Mouse (Mus musculus) layer of hippocampus, postnatal 10 days (tissue): Measurements from ENCODE around the gene Lyrm2. TPM values are rescaled to one million over a fixed set of nuclear protein-coding genes. Genes with fewer than 3 reads are reported as not detected.

Experiments used
- DNase-seq, 2 experiments: peaks; one replicate each; pipeline ENCODE4 v3.0.0; 2021; ENCODE audit warnings: low spot score in 2 of 2
- long read RNA-seq: library from polyadenylated mRNA; stranded (forward); transcript quantifications from one replicate; pipeline ENCODE4 v2.0.0, GENCODE M21; 2023
- total RNA-seq, 2 experiments: library from RNA; stranded (reverse); gene quantifications; 2 replicates each; pipeline ENCODE4 v1.2.3; 2021

Lyrm2 gene
- 10 to 100 TPM; 46.7 to 50.4 TPM for total RNA-seq
- long read RNA-seq, transcript Lyrm2-201 (3 exons, 465 nt) = major isoform, 28 of 32 reads
- long read RNA-seq, partial matches to known transcripts = 0 of 32 reads
- long read RNA-seq, other reads (novel, unspliced or antisense) = 4 of 32 reads

DNA sequence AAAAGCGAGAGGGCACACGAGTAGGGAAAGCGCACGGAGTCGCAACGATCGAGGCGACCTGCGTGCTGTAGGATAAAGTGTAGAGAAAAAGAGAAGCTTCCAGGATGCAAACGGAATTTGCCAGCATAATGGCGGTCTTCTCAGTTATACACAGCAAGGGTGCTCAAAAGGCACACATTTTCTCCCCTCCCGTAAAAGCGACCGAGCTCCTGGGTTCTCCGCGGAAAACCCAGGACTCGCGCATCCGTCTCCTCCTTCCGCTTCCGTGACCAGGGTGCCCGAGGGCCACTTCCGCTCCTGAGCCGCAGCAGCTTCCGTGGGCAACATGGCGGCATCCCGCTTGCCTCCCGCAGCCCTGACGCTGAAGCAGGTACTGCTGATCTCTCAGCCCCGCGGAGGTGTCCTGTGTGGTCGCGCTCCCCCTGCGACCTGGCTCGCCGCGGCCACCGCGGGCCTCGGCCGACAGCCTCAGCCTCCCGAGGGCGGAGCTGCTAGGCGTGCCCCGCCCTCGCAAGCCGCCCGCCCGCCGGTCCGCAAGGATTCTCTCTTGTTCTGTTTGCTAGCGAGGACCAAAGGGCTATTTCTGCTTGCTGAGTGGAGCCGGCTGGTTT lies at the start of gene Lyrm2:
Gene Lyrm2, plus strand, starts transcription at position 288 of the 611 bp plus-strand sequence.
- DNase-seq = peak; percentile 81 to 83

DNA sequence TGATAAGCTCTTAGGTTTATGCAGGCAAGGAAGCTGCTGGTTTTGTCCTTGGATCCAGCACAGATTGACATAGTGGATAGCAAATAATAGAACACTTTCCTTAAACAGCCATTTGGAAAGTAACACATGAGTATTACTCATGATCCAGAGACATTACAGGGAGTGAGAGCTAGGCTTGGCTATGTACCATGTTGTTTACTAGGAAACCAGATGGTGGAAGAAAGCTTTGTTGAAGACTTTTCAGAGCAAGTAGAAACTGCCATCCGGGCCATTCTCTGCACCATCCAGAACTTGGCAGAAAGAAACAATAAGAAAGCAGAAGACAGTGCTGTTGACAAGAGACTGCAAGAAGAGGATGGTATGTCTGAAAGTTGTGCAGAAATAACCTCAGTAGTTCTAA lies 49.3 kb upstream of the Lyrm2 start:
- DNase-seq = no peak

DNA sequence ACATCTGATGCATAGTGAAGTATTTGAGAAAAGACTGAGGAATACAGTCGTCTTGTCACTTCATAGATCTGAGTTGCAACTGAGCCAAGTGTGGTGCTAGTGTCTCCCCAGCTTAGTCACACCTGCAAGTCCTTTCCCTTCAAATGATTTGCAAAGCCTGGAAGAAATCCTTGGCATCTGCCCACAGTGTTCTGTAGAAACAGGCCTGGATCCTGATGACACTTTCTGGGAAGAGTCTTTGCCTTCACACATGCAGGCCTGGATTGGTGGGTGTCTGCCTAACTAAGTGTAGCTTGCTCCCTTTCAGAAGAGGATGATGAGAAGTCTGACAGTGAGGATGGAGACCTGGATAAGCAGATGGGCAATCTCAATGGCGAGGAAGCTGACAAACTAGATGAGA lies 42.6 kb upstream of the Lyrm2 start:
- DNase-seq = no peak

DNA sequence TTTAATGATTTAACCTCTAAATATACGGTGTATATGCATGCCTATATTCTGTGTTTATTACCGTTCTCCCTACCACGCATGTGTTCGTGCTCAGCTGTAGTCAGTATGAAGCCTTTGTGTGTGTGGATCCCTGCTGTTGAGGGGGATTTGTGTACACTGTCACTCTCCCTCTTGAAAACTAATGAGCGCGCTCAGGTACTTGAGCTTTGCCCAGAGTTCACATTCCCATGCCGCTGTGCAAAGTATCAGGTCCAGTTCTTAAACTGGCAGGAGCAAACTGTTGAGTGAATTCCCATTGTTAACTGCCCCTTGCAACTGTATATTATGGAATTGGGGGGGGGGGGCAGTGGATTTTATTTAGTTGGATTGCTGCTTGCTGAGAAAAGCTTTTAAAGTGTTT lies 32.6 kb upstream of the Lyrm2 start:
- no peak for DNase-seq

DNA sequence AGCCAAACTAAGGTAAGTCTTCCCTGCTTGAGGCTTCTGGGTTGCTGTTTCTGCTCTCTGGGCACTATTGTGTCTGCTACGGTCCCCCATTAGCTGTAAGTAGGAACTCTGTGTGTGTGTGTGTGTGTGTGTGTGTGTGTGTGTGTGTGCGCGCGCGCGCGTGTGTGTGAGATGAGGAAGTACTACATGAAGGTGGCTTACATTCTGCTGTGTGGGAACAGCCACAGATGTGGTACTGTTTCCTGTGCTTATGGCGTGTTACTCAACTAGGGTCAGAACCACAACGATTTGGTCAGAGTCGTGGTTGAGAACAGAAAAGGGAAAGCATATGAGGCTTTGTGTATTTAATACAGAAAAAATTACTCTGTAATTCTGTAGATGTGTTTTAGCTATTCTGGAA lies 32.0 kb upstream of the Lyrm2 start:
- no peak for DNase-seq

DNA sequence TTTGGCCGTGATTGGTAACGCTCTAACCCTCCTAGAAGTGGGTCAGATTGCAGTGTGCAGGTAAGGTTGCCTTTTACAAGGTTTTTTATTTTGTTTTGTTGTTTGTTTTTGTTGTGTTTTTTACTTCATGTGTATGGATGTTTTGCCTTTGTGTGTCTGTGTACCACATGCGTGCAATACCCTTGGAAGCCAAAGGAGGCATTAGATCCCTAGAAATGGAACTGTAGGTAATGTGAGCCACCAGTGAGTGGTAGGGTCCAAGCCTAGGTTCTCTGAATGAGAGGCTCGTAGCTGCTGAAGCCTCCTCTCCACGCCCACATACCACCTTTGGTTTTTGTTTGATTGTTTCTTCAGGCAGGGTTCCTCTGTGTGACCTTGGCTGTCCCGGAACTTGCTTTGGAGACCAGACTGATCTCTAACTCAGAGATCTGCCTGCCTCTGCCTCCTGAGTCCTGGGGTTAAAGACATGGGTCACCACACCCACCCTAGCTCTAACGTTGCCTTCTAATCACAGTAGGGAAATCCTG lies 29.7 kb upstream of the Lyrm2 start:
- DNase-seq = no peak

DNA sequence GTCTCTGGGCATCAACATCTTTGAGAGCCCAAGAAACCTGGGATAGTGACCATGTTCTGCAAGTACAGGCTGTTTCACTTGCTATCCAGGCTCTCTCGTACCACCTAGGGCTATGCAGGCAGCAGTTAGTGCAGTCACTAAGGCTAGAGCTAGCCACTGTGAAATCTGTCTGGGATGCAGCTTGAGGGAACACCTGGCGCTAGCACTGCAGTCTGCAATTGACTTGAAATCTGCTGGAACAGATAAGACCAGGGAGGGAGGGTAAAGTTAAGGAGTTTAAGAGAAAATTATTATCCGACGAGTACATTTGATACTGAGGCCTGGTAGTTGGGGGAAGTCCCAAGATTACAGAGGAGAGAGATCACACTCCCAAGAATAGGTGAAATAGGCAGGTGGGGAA lies 20.1 kb upstream of the Lyrm2 start:
- no peak for DNase-seq

DNA sequence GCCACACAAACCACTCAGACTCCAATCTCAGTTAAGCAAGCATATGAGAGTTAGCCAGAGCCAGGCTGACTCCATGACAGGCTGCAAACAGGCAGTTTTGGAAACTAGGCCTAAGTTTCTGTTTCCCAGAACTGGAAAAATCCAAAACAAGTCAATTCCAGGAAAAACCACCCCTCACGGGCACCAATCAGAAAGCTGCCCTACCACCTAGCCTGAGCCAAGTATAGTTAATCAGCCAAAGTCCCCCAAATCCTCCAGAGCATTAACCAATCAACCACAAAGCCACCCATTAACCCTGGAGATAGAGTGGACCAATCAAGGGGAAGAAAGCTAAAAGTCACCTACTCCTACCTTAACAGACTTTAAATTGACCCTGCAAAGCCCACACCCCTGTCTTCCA lies 12.9 kb upstream of the Lyrm2 start:
- DNase-seq = no peak

DNA sequence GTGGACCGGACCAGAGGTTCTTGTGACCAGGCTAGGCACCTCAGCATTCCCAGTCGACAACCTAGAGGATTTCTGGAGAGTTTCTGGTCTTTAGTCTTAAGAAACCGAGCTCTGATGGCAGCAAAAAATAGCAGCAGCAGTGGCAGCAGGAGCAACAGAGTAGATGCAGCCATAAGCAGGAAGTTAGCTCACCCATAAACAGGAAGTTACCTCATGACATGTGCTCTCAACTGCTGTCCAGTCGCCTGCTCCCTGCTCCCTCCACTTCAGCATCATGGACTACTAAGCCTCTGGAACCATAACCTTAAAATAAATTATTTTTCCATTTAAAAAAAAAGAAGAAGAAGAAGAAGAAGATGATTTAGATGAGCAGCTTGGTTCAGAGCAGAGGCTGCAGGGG lies 11.0 kb upstream of the Lyrm2 start:
- no peak for DNase-seq

DNA sequence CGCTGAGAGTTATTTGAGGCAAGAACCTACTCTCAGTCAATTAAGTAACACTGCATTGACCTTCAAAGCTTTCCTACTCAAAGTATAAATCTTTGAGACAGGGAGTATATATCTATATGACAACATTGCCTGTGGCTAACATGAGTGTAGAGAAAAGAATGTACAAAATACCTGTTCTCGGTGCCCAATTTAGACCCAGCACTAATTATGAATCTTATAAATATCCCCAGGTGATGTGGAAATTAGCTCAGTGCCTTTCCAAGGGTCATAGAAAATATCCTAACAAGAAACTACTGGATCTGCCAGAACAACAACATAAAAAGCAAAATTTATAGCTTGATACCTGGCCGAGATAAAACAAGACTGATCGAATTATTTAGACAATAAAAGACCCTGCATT lies 1.1 kb upstream of the Lyrm2 start:
- DNase-seq = no peak

DNA sequence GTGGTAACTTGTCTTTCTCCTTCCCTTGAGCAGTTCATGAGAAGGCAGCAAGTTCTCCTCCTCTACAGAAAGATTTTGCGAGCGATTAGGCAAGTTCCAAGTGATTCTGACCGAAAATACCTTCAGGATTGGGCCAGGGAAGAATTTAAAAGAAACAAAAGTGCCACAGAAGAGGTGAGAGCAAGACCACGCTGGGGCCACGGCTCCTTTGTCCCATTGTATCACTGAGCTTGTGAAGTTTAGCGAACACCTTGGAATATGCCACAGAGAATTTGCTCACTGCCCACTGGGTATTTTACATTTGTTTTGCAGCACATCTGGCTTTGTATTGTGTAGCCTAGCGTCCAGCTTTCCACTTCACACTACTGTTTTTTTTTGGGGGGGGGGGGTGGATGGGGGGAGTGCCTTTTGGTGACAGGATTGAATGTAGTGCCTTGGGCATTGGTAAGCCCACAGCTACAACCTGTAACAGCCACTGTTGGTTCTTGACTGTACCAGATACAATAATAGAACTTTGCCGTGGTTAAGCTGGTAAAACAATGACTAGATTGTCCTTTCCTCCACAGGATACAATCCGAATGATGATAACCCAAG lies 621 bp downstream of the Lyrm2 start:
- DNase-seq = no peak

DNA sequence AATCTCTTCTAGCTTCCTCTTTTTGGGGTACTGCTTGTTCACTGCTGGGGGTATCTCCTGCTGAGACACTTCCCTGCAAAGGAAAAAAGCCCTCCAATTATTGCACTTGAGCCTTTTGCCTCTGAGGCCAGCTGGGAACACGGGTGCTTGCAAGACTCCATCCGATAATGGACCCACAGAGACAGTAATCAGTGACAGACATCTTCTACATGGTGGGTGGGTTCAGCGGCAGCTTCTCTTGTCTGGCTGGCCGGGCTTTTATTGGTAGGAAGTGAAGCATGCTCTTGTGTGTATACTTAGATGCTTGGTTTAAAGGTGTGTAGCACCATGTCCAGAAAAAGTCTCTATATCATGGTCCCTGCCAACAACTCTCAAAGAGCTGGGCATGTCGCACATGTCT lies 17.4 kb downstream of the Lyrm2 start:
- no peak for DNase-seq

DNA sequence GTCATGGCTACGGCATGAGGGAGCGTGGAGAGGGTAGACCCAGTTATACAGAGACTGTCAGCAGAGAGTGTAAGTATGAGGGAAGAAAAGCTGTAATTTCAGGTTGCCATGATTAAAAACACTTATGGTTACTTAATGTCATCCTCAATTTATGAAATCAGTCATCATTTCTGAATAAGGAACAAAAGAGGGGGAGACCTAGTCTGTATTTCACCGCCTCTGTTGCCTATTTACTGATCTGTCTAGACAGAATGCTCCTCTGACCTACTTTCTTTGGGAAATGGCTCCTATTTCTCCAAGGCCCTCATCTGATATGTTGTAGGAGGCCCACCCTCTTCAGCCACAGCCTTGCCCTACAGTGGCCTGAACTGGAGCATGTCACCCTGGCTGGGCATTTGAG lies 20.6 kb downstream of the Lyrm2 start:
- DNase-seq = no peak

DNA sequence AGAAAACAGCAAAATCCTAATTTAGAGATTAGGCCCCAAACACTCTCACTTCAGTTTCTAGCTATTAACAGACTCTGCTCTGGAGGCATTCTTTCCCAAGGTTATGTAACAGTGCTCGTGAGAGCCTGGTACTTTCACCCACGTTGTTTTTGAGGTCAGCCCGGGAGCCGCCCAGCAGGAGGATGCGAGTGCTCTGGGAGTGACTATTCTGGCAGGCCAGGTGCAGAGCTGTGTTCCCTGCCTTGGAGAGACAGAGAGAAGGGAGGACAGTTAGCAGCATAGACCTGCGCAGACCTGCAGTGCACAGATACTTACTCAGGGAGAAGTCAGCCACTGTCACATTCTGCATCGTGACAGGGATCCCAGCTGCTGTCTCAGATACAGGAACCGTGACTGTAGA lies 24.2 kb downstream of the Lyrm2 start:
- DNase-seq = no peak

DNA sequence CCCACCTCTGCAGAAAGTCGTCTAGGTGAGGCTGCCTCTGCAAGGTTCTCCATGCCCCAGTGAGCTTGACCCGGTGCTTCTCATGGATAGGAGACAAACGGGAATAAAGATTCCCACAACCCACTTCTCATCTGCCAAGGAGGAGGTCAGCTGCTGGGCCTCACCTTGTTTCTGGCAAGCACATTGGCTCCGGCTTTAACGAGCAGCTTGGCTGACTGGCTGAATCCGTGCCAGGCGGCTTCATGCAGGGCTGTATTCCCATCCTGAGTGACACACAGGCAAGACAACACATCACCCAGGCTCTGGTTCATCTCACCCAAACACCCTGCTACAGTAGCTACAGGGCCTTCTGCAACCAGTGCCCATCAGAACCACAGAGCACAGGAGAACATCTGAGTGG lies 26.9 kb downstream of the Lyrm2 start:
- DNase-seq = peak; percentile 46 to 54

DNA sequence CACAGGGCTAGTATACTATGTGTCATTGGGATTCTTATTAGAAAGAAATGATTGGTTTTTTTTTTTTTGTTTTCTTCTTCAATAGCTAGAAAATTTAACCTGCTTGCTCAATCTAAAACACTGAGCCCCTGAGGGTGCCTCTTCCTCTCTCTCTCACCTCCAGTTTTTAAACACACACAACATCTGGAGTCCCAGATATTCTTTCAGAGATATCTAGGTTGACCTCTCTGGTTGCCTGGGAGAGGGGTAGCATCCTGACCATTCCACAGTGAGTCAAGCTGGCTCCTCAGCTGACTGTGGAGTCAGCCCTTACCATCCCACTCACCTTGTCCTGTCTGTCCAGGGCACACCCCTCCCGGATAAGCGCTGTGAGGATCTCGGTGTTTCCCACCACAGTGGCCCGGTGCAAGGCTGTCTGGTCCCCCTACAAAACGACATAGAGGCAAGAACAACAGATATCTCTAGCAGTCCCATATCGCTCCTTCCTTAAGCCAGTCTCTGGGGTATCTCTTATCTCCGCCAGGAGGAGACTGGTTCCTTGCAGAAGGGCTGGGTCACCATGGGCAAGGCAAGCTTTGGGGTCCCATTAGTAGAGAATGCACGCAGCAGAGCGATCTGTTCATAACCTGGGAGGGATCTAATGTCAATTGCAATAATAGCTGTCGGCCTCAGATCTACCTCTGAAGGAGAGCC lies 28.5 kb downstream of the Lyrm2 start:
- no peak for DNase-seq

DNA sequence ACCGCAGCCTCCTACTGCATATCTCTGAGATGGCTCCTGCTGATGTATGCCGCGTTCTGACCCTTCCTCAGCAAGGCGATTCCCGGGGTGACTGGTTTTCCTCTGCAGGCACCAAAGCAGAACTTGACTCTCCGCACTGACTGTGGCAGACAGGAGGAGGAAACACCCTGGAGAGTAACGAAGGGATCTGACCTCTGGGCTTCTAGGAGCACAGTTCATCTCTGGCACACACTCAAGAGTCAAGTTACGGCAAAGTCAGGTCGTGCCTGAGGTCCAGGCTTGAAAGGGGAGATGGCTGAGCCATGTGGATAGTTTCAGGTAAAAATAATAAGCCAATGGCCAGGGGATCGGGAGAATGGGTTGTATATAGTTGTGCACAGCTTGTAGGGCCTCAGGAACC lies 29.3 kb downstream of the Lyrm2 start:
- no peak for DNase-seq

DNA sequence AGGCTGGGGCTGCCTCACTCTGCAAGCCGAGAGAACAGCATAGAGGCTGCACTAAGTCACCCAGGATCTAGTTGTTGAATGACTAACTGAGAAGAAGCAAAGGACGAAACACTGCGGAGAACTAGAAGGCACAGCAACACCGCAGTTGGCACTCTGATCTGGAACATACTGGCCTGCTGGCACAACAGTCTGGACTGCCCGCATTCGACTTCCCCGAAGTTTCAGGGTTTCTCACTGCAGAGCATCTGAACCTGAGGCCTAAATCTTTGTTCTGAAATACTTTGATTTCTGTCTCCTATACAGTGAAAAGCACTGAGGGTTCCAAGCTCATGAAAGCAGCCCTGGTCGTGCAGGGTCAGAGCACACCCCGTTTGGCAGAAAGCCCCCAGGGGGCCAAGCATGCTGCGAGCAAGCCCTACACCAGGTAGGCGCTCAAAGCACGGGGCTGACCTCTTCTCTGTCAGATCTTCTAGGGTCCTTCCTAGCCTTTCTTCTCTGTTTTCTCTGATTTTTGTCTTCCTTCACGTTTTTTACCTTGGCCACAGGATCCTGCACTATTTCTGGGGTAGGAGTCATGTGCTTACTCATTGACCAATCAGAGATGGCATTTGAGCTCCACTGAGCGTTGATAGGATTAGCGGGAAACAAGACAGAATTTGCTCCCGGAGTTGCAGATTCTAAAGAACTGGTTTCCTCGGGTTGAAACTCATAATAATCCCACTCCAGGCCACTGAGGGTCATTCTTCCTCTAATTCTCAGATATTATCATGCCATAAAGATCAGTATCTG lies 33.6 kb downstream of the Lyrm2 start:
- DNase-seq = no peak

DNA sequence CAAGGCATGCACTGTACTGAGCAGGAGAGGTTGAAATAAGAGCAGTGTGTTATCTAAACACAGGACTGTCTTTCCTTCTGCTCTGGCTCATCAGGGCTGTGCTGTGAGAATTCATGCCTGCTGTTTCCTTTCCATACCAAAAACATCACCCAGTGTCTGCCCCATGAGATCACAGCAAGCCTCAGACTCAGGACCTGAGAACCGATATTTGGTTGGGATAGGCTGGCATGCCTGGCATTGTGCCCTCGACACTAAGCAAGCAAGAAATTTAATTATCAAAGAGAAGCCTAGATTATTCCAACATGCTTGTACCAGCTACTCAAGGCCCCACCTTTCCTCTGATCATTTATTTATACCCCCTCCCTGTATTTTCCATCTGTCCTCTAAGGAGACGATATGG lies 34.5 kb downstream of the Lyrm2 start:
- DNase-seq = no peak

DNA sequence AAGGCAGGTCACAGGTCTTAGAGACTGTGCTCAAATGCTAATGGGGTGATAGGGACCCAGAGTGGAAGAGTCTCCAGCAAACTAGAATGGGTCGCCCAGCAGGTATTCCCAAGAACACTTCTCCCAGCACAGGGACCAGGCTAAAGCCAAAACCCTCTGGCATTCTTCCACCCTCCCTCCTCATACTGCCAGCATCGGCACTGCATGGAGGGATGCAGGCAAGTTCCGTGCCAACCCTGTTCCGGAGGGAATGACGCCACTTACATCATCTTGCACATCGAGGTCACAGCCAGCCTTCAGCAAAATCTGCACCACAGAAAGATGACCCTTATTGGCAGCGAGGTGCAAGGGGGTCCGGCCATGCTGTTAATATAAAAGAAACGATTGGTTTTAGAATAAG lies 36.0 kb downstream of the Lyrm2 start:
- no peak for DNase-seq

DNA sequence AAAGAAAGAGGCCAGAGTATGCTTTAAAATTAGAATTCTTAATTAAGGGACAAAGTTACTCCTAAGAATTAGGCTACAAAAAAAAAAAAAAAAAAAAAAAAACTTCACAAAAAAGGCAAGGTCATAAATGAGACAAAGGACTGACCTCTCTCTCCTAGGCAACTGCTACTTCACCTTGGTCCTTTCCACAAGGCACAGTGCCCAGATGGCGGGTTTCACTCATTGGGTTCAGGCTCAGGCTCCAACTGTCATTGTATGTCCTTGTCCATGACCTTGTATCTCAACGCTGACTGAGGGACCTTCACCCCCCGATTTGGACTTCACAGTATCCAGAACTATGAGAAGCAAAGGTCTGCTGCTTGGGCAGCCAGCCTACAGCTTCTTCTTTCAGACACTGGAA lies 38.3 kb downstream of the Lyrm2 start:
- no peak for DNase-seq
